Mouse (Mus musculus) hindbrain, embryonic 11.5 days (tissue): ENCODE data around the gene Glrx3. TPM values are rescaled to one million over a fixed set of nuclear protein-coding genes. Genes with fewer than 3 reads are reported as not detected.
A peak's percentile ranks its signal among the peaks of the same experiment; 100 is the strongest.

ENCODE experiments used
- ATAC-seq: fragments of 200-750 bp; cut with Nextera tagmentation; 2 replicates; pipeline ENCODE4 v1.8.0; 2017; ENCODE audit warnings: mild to moderate bottlenecking, moderate TSS enrichment, moderate library complexity; ENCODE audit not compliant: low FRiP score
- DNase-seq: peaks from one replicate; pipeline ENCODE4 v3.0.0-alpha.2; 2015; ENCODE audit warnings: low spot score
- H3K27ac ChIP-seq: fragments of 300-500 bp; sonication (generic); 2 replicates; pipeline ENCODE4 v1.5.1; 2014; ENCODE audit warnings: mild to moderate bottlenecking, low read depth, low read length
- H3K27me3 ChIP-seq: fragments of 300-500 bp; sonication (generic); 2 replicates; pipeline ENCODE4 v1.6.1; 2014; ENCODE audit warnings: mild to moderate bottlenecking, low read length, moderate library complexity, mixed read lengths; ENCODE audit not compliant: control insufficient read depth, insufficient read depth
- H3K36me3 ChIP-seq: fragments of 300-500 bp; sonication (generic); 2 replicates; pipeline ENCODE4 v1.6.1; 2014; ENCODE audit warnings: mild to moderate bottlenecking, low read length, moderate library complexity, mixed read lengths; ENCODE audit not compliant: control insufficient read depth, insufficient read depth
- H3K4me1 ChIP-seq: fragments of 300-500 bp; sonication (generic); replicated peaks from 2 replicates; pipeline ENCODE4 v1.6.1; 2014; ENCODE audit warnings: low read length, mixed read lengths; ENCODE audit not compliant: control insufficient read depth, insufficient read depth
- H3K4me2 ChIP-seq: fragments of 300-500 bp; sonication (generic); replicated peaks from 2 replicates; pipeline ENCODE4 v1.6.1; 2014; ENCODE audit warnings: mild to moderate bottlenecking, low read depth, low read length
- H3K4me3 ChIP-seq: fragments of 300-500 bp; sonication (generic); 2 replicates; pipeline ENCODE4 v1.5.1; 2014; ENCODE audit warnings: low read depth, low read length
- H3K9ac ChIP-seq: fragments of 300-500 bp; sonication (generic); 2 replicates; pipeline ENCODE4 v1.6.1; 2014; ENCODE audit warnings: low read depth, low read length
- H3K9me3 ChIP-seq: fragments of 300-500 bp; sonication (generic); 2 replicates; pipeline ENCODE4 v1.6.1; 2016; ENCODE audit warnings: low read length; ENCODE audit not compliant: control insufficient read depth
- WGBS: fragments of 180-500 bp; shearing (Covaris S2); extraction: QIAGEN DNeasy Blood & Tissue Kit; methylation state at CpG from one replicate; pipeline ENCODE4 v1.1.7; 2014; 5-methylcytosine and 5-hydroxymethylcytosine counted together
- polyA plus RNA-seq: library from polyadenylated mRNA; unstranded; fragments of >200 nt; fragmentation: Nextera tagmentation; extraction: Ambion mirVana; gene quantifications from 2 replicates; pipeline ENCODE4 v1.2.1, GENCODE M21; 2014

Glrx3 gene
- 347 and 362 TPM in 2 replicates for polyA plus RNA-seq

DNA sequence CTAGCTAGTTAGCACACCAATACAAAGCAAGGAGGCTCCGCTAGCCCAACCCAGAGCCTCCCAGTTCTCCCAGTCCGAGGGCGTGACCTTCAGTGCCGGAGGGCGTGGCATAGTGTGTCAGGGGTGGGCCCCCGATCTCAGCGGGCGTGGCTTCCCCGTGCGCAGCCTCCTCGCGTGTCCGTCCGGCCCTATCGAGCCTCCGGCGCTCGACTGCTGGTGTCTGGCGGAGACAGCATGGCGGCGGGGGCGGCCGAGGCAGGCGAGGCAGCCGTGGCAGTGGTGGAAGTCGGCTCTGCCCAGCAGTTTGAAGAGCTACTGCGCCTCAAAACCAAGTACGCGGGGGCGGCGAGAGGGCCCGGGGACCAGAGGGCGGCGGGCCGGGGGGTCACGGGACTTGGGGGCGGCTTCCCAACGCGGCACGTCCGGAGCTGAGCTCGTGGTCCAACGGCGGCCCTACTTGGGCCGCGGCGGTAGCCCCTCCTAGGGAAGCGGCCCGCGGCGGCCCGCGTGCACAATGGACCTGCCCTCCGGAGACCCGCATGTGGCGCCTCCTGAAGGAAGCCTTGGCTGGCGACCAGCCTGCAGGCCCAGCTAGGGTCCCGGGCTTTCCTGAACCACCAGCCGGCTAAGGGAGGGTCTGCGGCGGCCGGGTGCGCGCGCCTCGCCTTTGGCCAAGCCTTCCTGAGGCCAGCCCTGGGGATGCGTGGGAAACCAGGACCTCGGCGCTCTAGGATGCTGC is at the start of gene Glrx3:
Gene Glrx3 (plus strand): TSS at position 175 of the 739 bp plus-strand sequence.
- DNase-seq (peak; percentile 94), ATAC-seq (peak; percentile 95)
- Histone ChIP-seq H3K36me3 (no peaks in the 10 kb centered on the region), H3K4me1 (0 out of 2 replicates have a peak, but pooled peaks cover 3% of the 10 kb centered on the region), H3K9me3 (no peaks in the 10 kb centered on the region), H3K27ac (peak within 1 kb of the TSS; percentile 88), H3K4me3 (peak within 1 kb of the TSS; percentile 95), H3K4me2 (peak within 1 kb of the TSS; percentile 64), H3K27me3 (no peaks in the 10 kb centered on the region), H3K9ac (peak within 1 kb of the TSS; percentile 94)
- WGBS = under 1% methylated on average over 66 of the region's 69 CpGs

DNA sequence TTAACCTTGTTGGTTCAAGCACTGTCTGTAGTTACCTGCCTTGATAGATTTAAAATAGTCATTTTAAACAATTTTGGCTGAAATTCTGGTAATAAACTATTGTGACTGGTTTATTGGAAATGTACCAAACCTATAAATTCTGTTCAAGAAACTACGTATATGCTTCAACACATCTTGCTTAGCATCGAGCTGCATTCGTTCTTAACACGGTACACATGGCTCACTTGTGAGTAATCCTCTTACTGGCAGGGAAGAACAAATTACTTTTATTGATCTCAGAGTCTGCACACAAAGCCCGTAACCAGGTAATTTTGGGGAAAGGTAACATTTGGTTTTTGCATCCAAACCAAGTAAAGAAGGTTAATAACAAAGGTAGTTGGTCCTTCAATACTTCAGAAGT is 49.6 kb upstream of the Glrx3 start:
- Histone ChIP-seq H3K9ac (no peak overlapping the region), H3K4me2 (no peak overlapping the region), H3K4me1 (no peaks in the 10 kb centered on the region), H3K4me3 (no peak overlapping the region), H3K27me3 (no peaks in the 10 kb centered on the region), H3K9me3 (no peaks in the 10 kb centered on the region), H3K36me3 (no peaks in the 10 kb centered on the region), H3K27ac (no peak overlapping the region)
- 92% methylated on average over 5 of the region's 5 CpGs for WGBS
- ATAC-seq (no peak), DNase-seq (no peak)

DNA sequence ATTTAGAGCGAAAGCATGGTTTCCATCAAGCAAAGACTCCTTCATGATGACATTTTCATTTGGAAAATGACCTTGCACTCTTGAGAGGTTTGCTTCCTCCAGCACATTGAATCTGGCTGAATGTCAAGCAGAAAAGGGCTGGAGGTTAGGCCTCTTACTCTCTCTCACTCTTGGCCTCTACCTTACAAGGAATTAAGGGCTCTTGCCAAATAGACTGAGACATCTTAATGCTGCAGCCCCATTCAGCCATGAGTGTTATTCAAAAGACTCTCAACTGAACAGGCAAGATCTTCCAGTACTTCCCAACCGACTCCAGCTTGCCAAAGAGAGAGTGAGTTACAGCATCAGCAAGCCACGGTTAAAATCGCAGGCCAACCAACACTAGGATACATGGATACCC is 42.0 kb upstream of the Glrx3 start:
- no peak overlapping the region for H3K27ac ChIP-seq
- no peak for DNase-seq
- no peak overlapping the region for H3K4me3 ChIP-seq
- WGBS = 92% methylated on average over 4 of the region's 4 CpGs
- no peaks in the 10 kb centered on the region for H3K27me3 ChIP-seq
- no peaks in the 10 kb centered on the region for H3K36me3 ChIP-seq
- no peak overlapping the region for H3K4me2 ChIP-seq
- no peaks in the 10 kb centered on the region for H3K9me3 ChIP-seq
- H3K4me1 ChIP-seq = no peaks in the 10 kb centered on the region
- ATAC-seq = no peak
- H3K9ac ChIP-seq = no peak overlapping the region

DNA sequence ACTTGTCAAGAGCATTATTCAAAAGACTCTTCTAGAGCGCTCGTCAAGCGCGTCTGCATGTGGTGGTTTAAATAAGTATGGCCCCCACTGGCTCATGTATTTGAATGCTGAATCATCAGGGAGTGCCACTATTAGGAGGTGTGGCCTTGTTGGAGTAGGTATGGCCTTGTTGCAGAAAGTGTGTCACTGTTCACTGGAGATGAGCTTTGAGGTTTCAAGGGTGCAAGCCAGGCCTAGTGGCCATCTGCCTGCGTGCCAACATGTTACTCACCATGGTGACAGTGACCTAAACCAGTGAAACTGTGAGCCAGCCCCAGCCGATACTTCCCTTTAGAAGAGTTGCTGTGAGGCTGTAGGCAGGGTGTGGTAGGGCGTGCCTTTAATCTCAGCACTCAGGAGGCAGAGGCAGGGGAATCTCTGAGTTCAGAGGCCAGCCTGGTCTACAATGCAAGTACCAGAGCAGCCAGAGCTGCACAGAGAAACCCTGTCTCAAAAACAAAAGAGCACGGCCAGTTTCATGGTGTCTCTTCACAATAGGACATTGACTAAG is 40.0 kb upstream of the Glrx3 start:
- ATAC-seq = no peak
- Histone ChIP-seq H3K27me3 (no peaks in the 10 kb centered on the region), H3K27ac (no peak overlapping the region), H3K4me2 (no peak overlapping the region), H3K4me1 (no peaks in the 10 kb centered on the region), H3K4me3 (no peak overlapping the region), H3K36me3 (no peaks in the 10 kb centered on the region), H3K9ac (no peak overlapping the region), H3K9me3 (no peaks in the 10 kb centered on the region)
- 94% methylated on average over 8 of the region's 8 CpGs for WGBS
- DNase-seq = no peak

DNA sequence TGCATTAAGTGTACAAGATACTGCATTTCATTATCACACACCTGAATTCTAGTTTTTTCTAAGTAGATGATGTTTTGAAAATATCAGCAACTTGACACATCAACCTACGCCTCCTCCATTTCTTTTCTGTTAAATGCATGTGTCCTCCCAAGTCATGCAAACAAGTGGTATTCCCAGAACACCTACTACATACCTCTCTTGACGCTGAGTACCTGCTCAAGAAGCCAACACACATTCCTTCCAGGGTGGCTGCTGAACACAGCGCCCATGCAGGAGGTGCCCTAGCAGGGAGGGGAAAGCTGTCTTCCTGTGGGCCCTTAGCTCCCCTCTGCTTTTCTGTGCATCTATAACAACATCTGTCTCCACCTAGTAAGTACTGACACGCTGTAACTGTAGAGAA is 38.4 kb upstream of the Glrx3 start:
- Histone ChIP-seq H3K27me3 (no peaks in the 10 kb centered on the region), H3K9ac (no peak overlapping the region), H3K9me3 (no peaks in the 10 kb centered on the region), H3K36me3 (no peaks in the 10 kb centered on the region), H3K4me2 (no peak overlapping the region), H3K4me1 (no peaks in the 10 kb centered on the region), H3K4me3 (no peak overlapping the region), H3K27ac (no peak overlapping the region)
- 96% methylated on average over 4 of the region's 4 CpGs for WGBS
- no peak for ATAC-seq
- DNase-seq = no peak

DNA sequence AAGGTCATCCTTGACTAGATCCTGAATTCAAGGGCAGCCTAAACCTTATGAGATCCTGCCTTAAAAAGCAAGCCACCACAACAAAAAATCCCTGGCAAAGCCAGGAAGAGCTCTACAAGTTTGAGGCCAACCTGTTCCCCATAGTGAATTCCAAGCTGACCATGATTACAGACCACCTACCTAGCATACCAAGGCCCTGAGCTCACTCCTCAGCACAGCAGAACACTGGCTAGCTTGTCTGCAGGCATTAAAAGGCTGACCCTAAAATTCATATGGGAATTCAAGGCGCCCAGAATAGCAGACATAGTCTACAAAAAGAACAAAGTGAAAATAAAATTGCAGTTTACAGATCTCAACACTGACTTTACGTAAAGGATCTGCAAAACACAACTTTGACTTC is 33.3 kb upstream of the Glrx3 start:
- Histone ChIP-seq H3K4me1 (no peaks in the 10 kb centered on the region), H3K27me3 (no peaks in the 10 kb centered on the region), H3K9me3 (no peaks in the 10 kb centered on the region), H3K4me3 (no peak overlapping the region), H3K36me3 (no peaks in the 10 kb centered on the region), H3K9ac (no peak overlapping the region), H3K27ac (no peak overlapping the region), H3K4me2 (no peak overlapping the region)
- ATAC-seq (no peak), DNase-seq (no peak)
- 87% methylated on average over 2 of the region's 2 CpGs for WGBS

DNA sequence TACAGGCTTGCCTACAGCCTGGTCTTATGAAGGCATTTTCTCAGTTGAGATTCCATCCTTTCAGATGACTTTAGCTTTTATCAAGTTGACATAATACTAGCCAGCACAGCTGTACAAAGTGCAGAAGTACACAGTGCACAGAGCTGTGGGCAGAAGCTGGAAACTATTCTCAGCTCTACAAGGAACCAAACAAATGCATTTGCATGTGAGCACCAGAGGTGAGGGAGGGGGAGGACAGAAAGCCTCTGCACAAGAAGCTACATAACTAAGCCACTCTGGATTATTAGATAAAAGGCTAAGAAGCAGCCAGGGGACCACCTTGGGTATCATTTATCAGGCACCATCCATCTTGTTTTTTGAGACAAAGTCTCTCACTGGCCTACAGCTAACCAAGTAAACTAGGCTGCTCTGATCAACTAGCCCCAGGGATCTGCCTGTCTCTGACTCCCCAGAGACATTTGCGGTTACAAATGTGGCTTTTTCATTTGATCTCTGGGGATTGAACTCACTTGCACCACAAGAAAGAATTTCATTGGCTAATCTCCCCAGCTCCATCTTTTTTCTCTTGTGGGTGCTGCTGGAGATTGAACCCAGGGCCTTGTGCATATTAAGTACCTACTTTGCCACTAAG is 29.9 kb upstream of the Glrx3 start:
- WGBS = 87% methylated on average over 1 of the region's 1 CpGs
- H3K4me3 ChIP-seq = no peak overlapping the region
- no peak overlapping the region for H3K9ac ChIP-seq
- no peaks in the 10 kb centered on the region for H3K27me3 ChIP-seq
- H3K4me2 ChIP-seq = no peak overlapping the region
- no peaks in the 10 kb centered on the region for H3K36me3 ChIP-seq
- H3K4me1 ChIP-seq = no peaks in the 10 kb centered on the region; the same call in 1 of the 2 replicates
- no peaks in the 10 kb centered on the region for H3K9me3 ChIP-seq
- no peak for DNase-seq
- H3K27ac ChIP-seq = no peak overlapping the region
- ATAC-seq = no peak

DNA sequence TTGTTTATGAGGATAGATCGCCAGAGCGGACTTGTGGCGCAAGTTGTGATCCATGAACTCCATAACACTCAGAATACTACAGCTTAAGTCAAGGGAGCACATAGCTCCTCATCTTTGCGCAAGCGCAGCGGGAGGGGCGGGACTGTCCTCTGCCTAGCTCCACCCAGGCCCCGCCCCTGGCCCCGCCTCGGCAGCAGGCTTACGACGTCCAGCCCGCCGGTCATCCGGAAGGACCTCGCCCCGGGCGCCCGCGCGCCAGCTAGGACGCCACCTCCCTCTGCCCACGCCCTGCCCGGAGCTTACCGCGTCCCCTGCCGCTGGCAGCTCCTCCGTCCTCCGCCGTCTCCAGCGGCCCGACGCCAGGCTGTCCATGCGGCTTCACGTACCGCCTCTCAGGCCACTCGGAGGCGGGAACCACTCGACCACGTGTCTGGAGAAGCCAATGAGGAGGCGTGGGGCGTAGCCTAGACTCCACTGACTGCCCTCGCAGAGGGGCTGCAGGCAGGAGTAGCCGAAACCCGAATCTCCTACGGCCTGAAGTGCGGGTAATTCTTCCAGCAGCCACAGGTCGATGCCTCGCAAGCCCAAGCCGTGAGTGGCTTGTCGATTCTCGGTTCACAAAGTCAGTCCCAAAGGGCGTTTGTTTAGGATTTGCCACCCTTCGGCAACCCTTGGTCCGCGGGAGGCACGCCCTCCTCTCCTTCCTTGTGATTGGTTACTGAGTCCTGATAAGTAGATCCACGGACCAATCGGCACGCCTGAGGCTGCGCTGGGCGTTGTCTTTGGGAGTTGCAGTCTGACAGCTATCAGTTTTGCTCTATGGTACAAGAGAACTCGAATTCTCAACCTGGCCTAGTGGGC is 26.8 kb upstream of the Glrx3 start, which contains the start of gene 9430038I01Rik:
Gene 9430038I01Rik (minus strand): TSS at position 426 of the 861 bp plus-strand sequence.
- WGBS = under 1% methylated on average over 61 of the region's 63 CpGs
- H3K4me3 ChIP-seq = peak within 1 kb of the TSS; percentile 79
- peak; percentile 97 for DNase-seq
- peak within 1 kb of the TSS; percentile 62 for H3K4me2 ChIP-seq
- no peaks in the 10 kb centered on the region for H3K9me3 ChIP-seq
- peak; percentile 100 for ATAC-seq
- H3K4me1 ChIP-seq = no peaks in the 10 kb centered on the region; the same call in 1 of the 2 replicates
- peak within 1 kb of the TSS; percentile 83 for H3K27ac ChIP-seq
- peak within 1 kb of the TSS; percentile 64 for H3K9ac ChIP-seq
- no peaks in the 10 kb centered on the region for H3K36me3 ChIP-seq
- H3K27me3 ChIP-seq = no peaks in the 10 kb centered on the region
